Mouse (Mus musculus): ENCODE measurements around the gene Sphkap.

- no peak for TF ChIP-seq POLR2A (IDR thresholded peaks at IDR 0.05; ENCODE audit: low read depth, low read length)
- no peak for TF ChIP-seq CTCF (conservative IDR thresholded peaks at IDR 0.05; ENCODE audit: insufficient read depth, insufficient read length, low read depth, low read length)
Measured at GRCm38 (mm10) chr1:83407616-83408015, 384 bp downstream of the Sphkap start.
